Mouse (Mus musculus) embryonic fibroblast, embryonic 13.5 days (primary cell): ENCODE measurements around the gene Cdkal1. TPM values are rescaled to one million over a fixed set of nuclear protein-coding genes. Genes with fewer than 3 reads are reported as not detected.

Experiments used
- H3K27ac ChIP-seq: 2 replicates; pipeline ENCODE4 v1.5.1; 2012; ENCODE audit warnings: low read length, control low read depth, inconsistent platforms; ENCODE audit not compliant: insufficient read depth
- H3K4me1 ChIP-seq: 2 replicates; pipeline ENCODE4 v1.6.1; 2011; ENCODE audit warnings: low read length; ENCODE audit not compliant: control insufficient read depth, insufficient read depth
- H3K4me3 ChIP-seq: 2 replicates; pipeline ENCODE4 v1.5.1; 2011; ENCODE audit warnings: mild to moderate bottlenecking, control low read depth, low read length; ENCODE audit not compliant: insufficient read depth
- CTCF ChIP-seq: IDR thresholded peaks from 2 replicates; pipeline ENCODE4 v1.5.1; 2011; ENCODE audit warnings: mild to moderate bottlenecking, control low read depth, low read length, moderate library complexity, borderline replicate concordance; ENCODE audit not compliant: insufficient read depth
- POLR2A ChIP-seq: IDR thresholded peaks from 2 replicates; pipeline ENCODE4 v1.6.1; 2011; ENCODE audit warnings: low read depth, mild to moderate bottlenecking, control low read depth, low read length, moderate library complexity
- polyA plus RNA-seq: library from polyadenylated mRNA; stranded (reverse); fragments of >200 nt; gene quantifications from 2 replicates; pipeline ENCODE4 v1.2.4, GENCODE M21; 2011; ENCODE audit warnings: low read depth; ENCODE audit not compliant: missing spikeins, insufficient read length

Cdkal1 gene
- polyA plus RNA-seq, 1 experiment = 25.0 TPM

DNA sequence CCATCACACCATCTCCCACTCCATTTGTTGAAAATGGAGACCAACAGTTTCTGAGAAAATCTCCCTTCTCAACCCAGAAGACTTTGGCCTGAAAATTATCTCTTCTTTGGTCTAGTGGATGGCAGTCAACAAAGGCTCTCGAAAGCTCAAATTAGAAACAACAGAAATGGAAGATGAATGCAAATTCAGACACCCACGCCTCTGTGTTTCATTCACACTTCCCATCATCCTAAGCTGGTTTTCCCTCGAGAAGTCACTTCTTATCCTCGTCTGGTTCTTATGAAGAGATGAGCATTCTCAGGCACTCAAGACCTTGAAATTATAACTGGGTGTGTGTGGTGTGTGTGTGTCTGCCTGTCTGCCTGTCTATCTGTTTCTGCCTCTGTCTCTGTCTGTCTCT lies 621.0 kb downstream of the Cdkal1 start:
- H3K27ac ChIP-seq = no peak overlapping the region
- H3K4me1 ChIP-seq = no peaks in the 10 kb centered on the region
- no peak overlapping the region for H3K4me3 ChIP-seq
- TF ChIP-seq POLR2A (no peak), CTCF (no peak)

DNA sequence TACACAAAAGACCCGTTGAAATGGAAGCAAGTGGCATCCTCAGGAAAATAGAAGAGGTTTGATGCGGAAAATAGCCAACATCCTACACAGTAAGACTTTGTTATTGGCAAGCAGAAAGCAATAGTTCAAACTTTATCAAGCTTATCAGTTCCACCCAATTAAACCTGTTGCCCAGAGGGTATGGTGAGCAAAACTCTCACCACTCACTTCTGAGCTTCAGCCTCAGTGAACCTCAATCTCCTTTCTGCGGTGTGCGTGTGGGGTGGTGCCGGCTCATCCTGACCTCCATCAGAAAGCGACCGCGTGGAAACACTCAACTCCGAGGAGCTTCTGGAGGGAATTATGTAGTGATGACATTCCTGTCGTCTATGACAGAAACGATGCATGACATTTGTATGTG lies 621.5 kb downstream of the Cdkal1 start:
- no peak overlapping the region for H3K27ac ChIP-seq
- TF ChIP-seq POLR2A = no peak
- TF ChIP-seq CTCF = no peak

GRCm38 (mm10) chr13:29232681-29233080 lies 622.8 kb downstream of the Cdkal1 start:
- Histone ChIP-seq H3K27ac (no peak overlapping the region), H3K4me3 (no peak overlapping the region), H3K4me1 (no peaks in the 10 kb centered on the region)
- TF ChIP-seq POLR2A (no peak), CTCF (no peak)

More for the DNA sequence above, 621.5 kb downstream of the Cdkal1 start:
- no peaks in the 10 kb centered on the region for H3K4me1 ChIP-seq
- no peak overlapping the region for H3K4me3 ChIP-seq

GRCm38 (mm10) chr13:29224815-29225214 lies 630.7 kb downstream of the Cdkal1 start:
- TF ChIP-seq POLR2A (no peak), CTCF (no peak)
- H3K27ac ChIP-seq = no peak overlapping the region
- H3K4me3 ChIP-seq = no peak overlapping the region
- H3K4me1 ChIP-seq = no peaks in the 10 kb centered on the region

- peaks cover 2% of the 10 kb centered on the region; the same call in 1 of the 2 replicates for H3K4me1 ChIP-seq
Observed at GRCm38 (mm10) chr13:29222261-29222838, 633.1 kb downstream of the Cdkal1 start.

DNA sequence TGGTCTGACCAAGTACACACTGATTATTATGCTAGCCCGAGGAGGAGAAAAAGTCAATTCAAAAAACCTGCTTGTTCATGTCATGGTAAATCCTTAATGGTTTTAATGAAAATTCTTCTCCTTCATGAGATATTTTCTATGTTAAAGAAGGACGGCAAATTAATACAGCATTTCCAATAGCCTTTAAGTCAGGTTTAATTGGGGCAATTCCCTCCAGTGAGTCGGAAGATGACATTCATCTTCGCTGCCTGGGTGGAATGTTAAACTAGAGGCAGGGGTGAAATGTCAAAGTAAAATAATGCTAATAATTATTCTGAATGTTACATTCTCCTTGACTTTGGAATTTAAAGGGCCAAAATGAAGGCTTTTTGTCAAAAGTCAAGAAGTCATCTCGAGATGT lies 633.8 kb downstream of the Cdkal1 start:
- H3K27ac ChIP-seq = no peak overlapping the region
- H3K4me3 ChIP-seq = no peak overlapping the region
- peaks cover 2% of the 10 kb centered on the region; the same call in 1 of the 2 replicates for H3K4me1 ChIP-seq
- no peak for TF ChIP-seq CTCF
- no peak for TF ChIP-seq POLR2A

More at GRCm38 (mm10) chr13:29222261-29222838, 633.1 kb downstream of the Cdkal1 start:
- Histone ChIP-seq H3K27ac (no peak overlapping the region), H3K4me3 (no peak overlapping the region)
- TF ChIP-seq CTCF = no peak
- TF ChIP-seq POLR2A = no peak

GRCm38 (mm10) chr13:29218594-29219230 lies 636.8 kb downstream of the Cdkal1 start:
- Histone ChIP-seq H3K4me3 (no peak overlapping the region), H3K4me1 (peaks cover 2% of the 10 kb centered on the region; the same call in 1 of the 2 replicates), H3K27ac (no peak overlapping the region)
- TF ChIP-seq POLR2A = no peak
- TF ChIP-seq CTCF = no peak

GRCm38 (mm10) chr13:29210159-29211021 lies 645.1 kb downstream of the Cdkal1 start:
- TF ChIP-seq CTCF (no peak), POLR2A (no peak)
- Histone ChIP-seq H3K4me1 (no peaks in the 10 kb centered on the region), H3K27ac (no peak overlapping the region), H3K4me3 (no peak overlapping the region)

GRCm38 (mm10) chr13:29208749-29209148 lies 646.7 kb downstream of the Cdkal1 start:
- TF ChIP-seq CTCF (no peak), POLR2A (no peak)
- Histone ChIP-seq H3K27ac (no peak overlapping the region), H3K4me3 (no peak overlapping the region), H3K4me1 (no peaks in the 10 kb centered on the region)
